Mouse (Mus musculus): ENCODE results near the gene Selenoh. TPM values are rescaled to one million over a fixed set of nuclear protein-coding genes. Genes with fewer than 3 reads are reported as not detected.
A peak's percentile ranks its signal among the peaks of the same experiment; 100 is the strongest.
"Not testable (repeated sequence)": the region's sequence is repeated elsewhere in the genome, so short reads cannot be mapped to it uniquely, and the experiment has no call there.

Selenoh gene
- polyA plus RNA-seq, 1 experiment, result 13.5 TPM

- Histone ChIP-seq H3K27me3 (ENCODE audit: control insufficient read depth, insufficient read depth, low read length) (no peaks in the 10 kb centered on the region), H3K4me3 (ENCODE audit: control insufficient read depth, low read depth, low read length) (no peak overlapping the region), H3K27ac (ENCODE audit: control insufficient read depth, insufficient read depth, low read depth, low read length) (no peak overlapping the region; the same call in 1 of the 2 replicates), H3K4me1 (ENCODE audit: control insufficient read depth, insufficient read depth, low read length) (no peaks in the 10 kb centered on the region), H3K36me3 (ENCODE audit: control insufficient read depth, insufficient read depth, low read length) (peaks cover 2% of the 10 kb centered on the region; the same call in 1 of the 2 replicates)
- no peak for TF ChIP-seq POLR2A (IDR thresholded peaks at IDR 0.05; ENCODE audit: control insufficient read depth, low read depth, low read length)
- TF ChIP-seq CTCF (IDR thresholded peaks at IDR 0.05; ENCODE audit: control insufficient read depth, insufficient read depth, insufficient replicate concordance, low read depth, low read length), result no peak
Observed at GRCm38 (mm10) chr2:84688080-84688844, 17.7 kb upstream of the Selenoh start.

- Histone ChIP-seq H3K27ac (ENCODE audit: control insufficient read depth, insufficient read depth, low read depth, low read length) (peak overlapping the region; percentile 39), H3K4me1 (ENCODE audit: control insufficient read depth, insufficient read depth, low read length) (no peaks in the 10 kb centered on the region; the same call in 1 of the 2 replicates), H3K27me3 (ENCODE audit: control insufficient read depth, insufficient read depth, low read length) (no peaks in the 10 kb centered on the region), H3K4me3 (ENCODE audit: control insufficient read depth, low read depth, low read length) (no peak overlapping the region), H3K36me3 (ENCODE audit: control insufficient read depth, insufficient read depth, low read length) (no peaks in the 10 kb centered on the region; the same call in 1 of the 2 replicates)
- TF ChIP-seq POLR2A (IDR thresholded peaks at IDR 0.05; ENCODE audit: control insufficient read depth, low read depth, low read length) (no peak), CTCF (IDR thresholded peaks at IDR 0.05; ENCODE audit: control insufficient read depth, insufficient read depth, insufficient replicate concordance, low read depth, low read length) (no peak)
Observed at GRCm38 (mm10) chr2:84682605-84683183, 12.1 kb upstream of the Selenoh start.

GRCm38 (mm10) chr2:84679016-84679415, 8.4 kb upstream of the Selenoh start, which contains the start of gene Tmx2:
Gene Tmx2 (minus strand): TSS chr2:84679140.
- Histone ChIP-seq H3K36me3 (ENCODE audit: control insufficient read depth, insufficient read depth, low read length) (peaks cover 3% of the 10 kb centered on the region), H3K4me1 (ENCODE audit: control insufficient read depth, insufficient read depth, low read length) (peaks cover 2% of the 10 kb centered on the region; the same call in 1 of the 2 replicates), H3K27me3 (ENCODE audit: control insufficient read depth, insufficient read depth, low read length) (no peaks in the 10 kb centered on the region), H3K27ac (ENCODE audit: control insufficient read depth, insufficient read depth, low read depth, low read length) (peak within 1 kb of the TSS; percentile 99), H3K4me3 (ENCODE audit: control insufficient read depth, low read depth, low read length) (peak within 1 kb of the TSS; percentile 100)
- TF ChIP-seq CTCF (IDR thresholded peaks at IDR 0.05; ENCODE audit: control insufficient read depth, insufficient read depth, insufficient replicate concordance, low read depth, low read length) (no peak), POLR2A (IDR thresholded peaks at IDR 0.05; ENCODE audit: control insufficient read depth, low read depth, low read length) (no peak)

- H3K36me3 ChIP-seq (ENCODE audit: control insufficient read depth, insufficient read depth, low read length), result peaks cover 3% of the 10 kb centered on the region
- peaks cover 2% of the 10 kb centered on the region; the same call in 1 of the 2 replicates for H3K4me1 ChIP-seq (ENCODE audit: control insufficient read depth, insufficient read depth, low read length)
- H3K27me3 ChIP-seq (ENCODE audit: control insufficient read depth, insufficient read depth, low read length), result no peaks in the 10 kb centered on the region
- 0 out of 2 replicates have a peak, but pooled peaks have one; percentile 0 for TF ChIP-seq CTCF (IDR thresholded peaks at IDR 0.05; ENCODE audit: control insufficient read depth, insufficient read depth, insufficient replicate concordance, low read depth, low read length)
- TF ChIP-seq POLR2A (IDR thresholded peaks at IDR 0.05; ENCODE audit: control insufficient read depth, low read depth, low read length), result peak; percentile 60; the same call in 1 of the 2 replicates
- peak within 1 kb of the TSS; percentile 99 for H3K27ac ChIP-seq (ENCODE audit: control insufficient read depth, insufficient read depth, low read depth, low read length)
- peak within 1 kb of the TSS; percentile 100 for H3K4me3 ChIP-seq (ENCODE audit: control insufficient read depth, low read depth, low read length)
Observed at GRCm38 (mm10) chr2:84677968-84678880, 7.7 kb upstream of the Selenoh start, which contains the start of the genes Gm28635 and Med19. Gene Gm28635 (minus strand): TSS chr2:84678041. Gene Med19 (plus strand): TSS chr2:84678402.

GRCm38 (mm10) chr2:84677270-84677967, 6.8 kb upstream of the Selenoh start:
- H3K27ac ChIP-seq (ENCODE audit: control insufficient read depth, insufficient read depth, low read depth, low read length), result peak overlapping the region; percentile 84
- peaks cover 2% of the 10 kb centered on the region; the same call in 1 of the 2 replicates for H3K4me1 ChIP-seq (ENCODE audit: control insufficient read depth, insufficient read depth, low read length)
- TF ChIP-seq CTCF (IDR thresholded peaks at IDR 0.05; ENCODE audit: control insufficient read depth, insufficient read depth, insufficient replicate concordance, low read depth, low read length) (0 out of 2 replicates have a peak, but pooled peaks have one; percentile 1), POLR2A (IDR thresholded peaks at IDR 0.05; ENCODE audit: control insufficient read depth, low read depth, low read length) (no peak)
- no peaks in the 10 kb centered on the region for H3K27me3 ChIP-seq (ENCODE audit: control insufficient read depth, insufficient read depth, low read length)
- peaks cover 3% of the 10 kb centered on the region for H3K36me3 ChIP-seq (ENCODE audit: control insufficient read depth, insufficient read depth, low read length)
- peak overlapping the region; percentile 100 for H3K4me3 ChIP-seq (ENCODE audit: control insufficient read depth, low read depth, low read length)

- not testable (repeated sequence) for H3K27ac ChIP-seq (ENCODE audit: control insufficient read depth, insufficient read depth, low read depth, low read length); H3K27me3 ChIP-seq (ENCODE audit: control insufficient read depth, insufficient read depth, low read length); H3K36me3 ChIP-seq (ENCODE audit: control insufficient read depth, insufficient read depth, low read length); H3K4me3 ChIP-seq (ENCODE audit: control insufficient read depth, low read depth, low read length); H3K4me1 ChIP-seq (ENCODE audit: control insufficient read depth, insufficient read depth, low read length)
Observed at GRCm38 (mm10) chr2:84671535-84671934, 965 bp upstream of the Selenoh start.
